Mouse (Mus musculus) left cerebral cortex, postnatal 36 days (tissue): Measurements from ENCODE around the gene Tff3. TPM values are rescaled to one million over a fixed set of nuclear protein-coding genes. Genes with fewer than 3 reads are reported as not detected.

Source experiments
- DNase-seq, 2 experiments: peaks; one replicate each; pipeline ENCODE4 v3.0.0; 2021 to 2022; ENCODE audit warnings: low spot score in 2 of 2, mixed read lengths in 1 of 2
- intact Hi-C: fragments of 180-260 bp; cut with DNase I; formaldehyde crosslinking; loops from one replicate; pipeline ENCODE4 v1.15.1; 2025
- total RNA-seq, 2 experiments: library from RNA; stranded (reverse); gene quantifications; 2 replicates each; pipeline ENCODE4 v1.2.3; 2021

Gene Tff3
- not detected for total RNA-seq

- intact Hi-C loops, result no loop called here
- no peak for DNase-seq
Measured at GRCm38 (mm10) chr17:31129452-31129851, at the start of gene Tff3. TSS of gene Tff3 (minus strand) at chr17:31129646.

GRCm38 (mm10) chr17:31176321-31176720 is 46.9 kb upstream of the Tff3 start:
- DNase-seq, result no peak
- intact Hi-C loops, result no loop called here

GRCm38 (mm10) chr17:31169796-31170195 is 40.4 kb upstream of the Tff3 start:
- no peak for DNase-seq
- intact Hi-C loops, result no loop called here

- intact Hi-C loops, result no loop called here
- DNase-seq, result no peak
Measured at GRCm38 (mm10) chr17:31165127-31165526, 35.7 kb upstream of the Tff3 start, which contains the start of gene Tff1. TSS of gene Tff1 (minus strand) at chr17:31165277.

- intact Hi-C loops, result no loop called here
Measured at GRCm38 (mm10) chr17:31163821-31164220, 34.4 kb upstream of the Tff3 start.

GRCm38 (mm10) chr17:31162607-31163006 is 33.2 kb upstream of the Tff3 start:
- no peak for DNase-seq
- intact Hi-C loops, result no loop called here

More at GRCm38 (mm10) chr17:31163821-31164220, 34.4 kb upstream of the Tff3 start:
- no peak for DNase-seq

GRCm38 (mm10) chr17:31160291-31160690 is 30.8 kb upstream of the Tff3 start:
- no peak for DNase-seq
- intact Hi-C loops, result no loop called here

GRCm38 (mm10) chr17:31157921-31158320 is 28.5 kb upstream of the Tff3 start:
- intact Hi-C loops, result no loop called here
- DNase-seq, result no peak

- intact Hi-C loops, result no loop called here
- no peak for DNase-seq
Measured at GRCm38 (mm10) chr17:31153785-31154184, 24.3 kb upstream of the Tff3 start.

- intact Hi-C loops, result no loop called here
- no peak for DNase-seq
Measured at GRCm38 (mm10) chr17:31152966-31153499, 23.6 kb upstream of the Tff3 start.

- no peak for DNase-seq
- intact Hi-C loops, result no loop called here
Measured at GRCm38 (mm10) chr17:31152512-31152911, 23.1 kb upstream of the Tff3 start.

- no peak for DNase-seq
- intact Hi-C loops, result no loop called here
Measured at GRCm38 (mm10) chr17:31145998-31146397, 16.6 kb upstream of the Tff3 start.

- intact Hi-C loops, result no loop called here
- DNase-seq, result no peak
Measured at GRCm38 (mm10) chr17:31144040-31145037, 14.9 kb upstream of the Tff3 start, which contains the start of gene Tff2. TSS of gene Tff2 (minus strand) at chr17:31144282.

GRCm38 (mm10) chr17:31142116-31142515 is 12.7 kb upstream of the Tff3 start:
- DNase-seq, result no peak
- intact Hi-C loops, result no loop called here

GRCm38 (mm10) chr17:31138398-31138797 is 9.0 kb upstream of the Tff3 start:
- intact Hi-C loops, result loop anchor here (2.0 kb wide), 1 partner anchor 48 kb away; no protein-coding TSS in a partner anchor
- peak; percentile 39 to 53 for DNase-seq

- DNase-seq, result no peak
- intact Hi-C loops, result no loop called here
Measured at GRCm38 (mm10) chr17:31136821-31137220, 7.4 kb upstream of the Tff3 start.

GRCm38 (mm10) chr17:31136291-31136690 is 6.8 kb upstream of the Tff3 start:
- intact Hi-C loops, result no loop called here

GRCm38 (mm10) chr17:31134913-31135312 is 5.5 kb upstream of the Tff3 start:
- intact Hi-C loops, result no loop called here
- no peak for DNase-seq

More at GRCm38 (mm10) chr17:31136291-31136690, 6.8 kb upstream of the Tff3 start:
- no peak for DNase-seq

- intact Hi-C loops, result no loop called here
Measured at GRCm38 (mm10) chr17:31133776-31134175, 4.3 kb upstream of the Tff3 start.

GRCm38 (mm10) chr17:31131269-31131821 is 1.9 kb upstream of the Tff3 start:
- DNase-seq, result peak in 1 of 2 experiments; percentile 46
- intact Hi-C loops, result no loop called here

More at GRCm38 (mm10) chr17:31133776-31134175, 4.3 kb upstream of the Tff3 start:
- no peak for DNase-seq
